Mouse (Mus musculus) natural killer cell, adult 2 months (primary cell): Measurements from ENCODE around the gene Map3k9.
A peak's percentile ranks its signal among the peaks of the same experiment; 100 is the strongest.

Experiments used
- DNase-seq, 2 experiments: peaks; one replicate each; pipeline ENCODE4 v3.0.0; 2022; ENCODE audit warnings: low spot score in 2 of 2

The Map3k9 gene

DNA sequence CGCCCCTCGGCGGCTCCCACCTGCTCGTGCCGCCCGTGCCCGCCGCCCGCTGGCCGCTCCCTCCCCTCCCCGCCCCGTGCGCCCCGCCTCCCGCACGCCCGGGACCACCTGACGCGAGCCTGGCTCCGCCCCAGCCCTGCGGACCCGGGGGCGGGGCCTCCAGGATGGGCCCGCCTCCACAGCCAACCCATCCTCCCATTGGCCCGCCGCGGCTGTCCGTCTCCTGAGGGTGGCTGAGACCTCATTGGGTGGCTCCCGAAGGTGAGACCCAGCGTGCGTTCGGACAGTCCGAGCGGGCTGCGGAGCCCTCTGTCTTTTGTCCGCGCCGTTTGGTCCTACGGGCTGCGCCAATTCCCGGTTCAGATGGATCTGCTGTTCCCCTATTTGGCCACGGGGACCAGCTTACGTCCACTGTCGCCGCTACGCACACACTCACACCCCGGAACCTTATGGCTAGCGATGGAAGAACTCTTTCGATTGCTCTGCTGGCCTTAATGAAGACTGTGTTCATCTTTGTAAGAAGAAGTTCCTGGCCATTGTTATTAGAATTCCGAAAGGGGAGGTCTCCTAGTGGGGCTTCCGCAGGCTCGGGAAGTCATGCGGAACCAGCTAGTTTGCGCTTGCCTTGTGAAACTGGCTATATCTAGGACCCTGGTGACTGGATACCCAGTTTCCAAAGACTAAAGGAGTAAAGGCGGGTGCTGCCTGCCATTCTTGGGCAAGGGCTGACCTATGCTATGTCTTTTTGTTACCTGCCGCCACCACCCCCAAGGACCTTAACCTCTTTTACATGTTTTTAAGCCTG, at the start of gene Map3k9:
Map3k9 (minus strand) TSS at position 71 of the 805 bp plus-strand sequence.
- DNase-seq: peak; percentile 88 to 92

- DNase-seq: no peak
These were observed 47.4 kb upstream of the Map3k9 start for GRCm38 (mm10) chr12:81828355-81828754.

GRCm38 (mm10) chr12:81822778-81823480, 42.0 kb upstream of the Map3k9 start:
- no peak for DNase-seq

GRCm38 (mm10) chr12:81822176-81822575, 41.2 kb upstream of the Map3k9 start:
- no peak for DNase-seq

GRCm38 (mm10) chr12:81820700-81821099, 39.7 kb upstream of the Map3k9 start:
- DNase-seq: no peak

- no peak for DNase-seq
These were observed 36.1 kb upstream of the Map3k9 start for GRCm38 (mm10) chr12:81817126-81817505.

DNA sequence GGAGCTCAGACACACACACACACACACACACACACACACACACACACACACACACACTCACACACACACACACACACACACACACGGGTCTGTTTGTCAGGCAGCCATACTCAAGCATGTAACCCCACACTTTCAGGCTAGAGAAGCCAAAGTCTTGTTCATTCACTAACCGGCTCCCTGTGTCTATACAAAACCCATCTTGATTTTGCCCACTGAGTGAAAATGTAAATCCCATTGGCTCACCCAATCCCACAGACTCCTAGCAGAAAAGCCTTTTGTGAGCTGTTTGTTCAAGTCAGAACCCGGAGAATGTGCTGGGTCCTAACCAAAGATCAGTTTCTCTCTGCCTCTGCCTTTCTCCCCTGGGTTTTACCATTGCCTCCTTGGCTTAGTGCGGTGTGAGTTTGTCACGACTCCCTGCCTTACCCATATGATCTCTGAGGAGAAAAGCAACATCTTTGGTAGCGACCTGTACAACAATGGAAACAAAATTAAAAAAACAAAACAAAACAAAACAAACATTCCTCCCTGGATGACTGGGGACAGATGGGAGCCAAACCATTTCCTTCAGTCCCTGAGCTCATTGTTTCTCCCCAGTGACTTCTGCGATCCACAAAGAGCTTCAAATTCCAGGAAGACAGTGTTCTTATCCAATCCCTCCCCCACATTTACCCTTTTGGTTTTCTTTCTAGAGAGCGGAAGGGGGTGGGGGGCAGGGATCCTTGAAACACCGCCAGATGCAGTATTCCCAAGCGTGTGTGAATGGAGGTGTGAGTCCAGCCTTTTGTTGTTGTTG, 35.6 kb upstream of the Map3k9 start:
- DNase-seq: no peak

- no peak for DNase-seq
These were observed 33.8 kb upstream of the Map3k9 start for GRCm38 (mm10) chr12:81814742-81815141.

- no peak for DNase-seq
These were observed 29.4 kb upstream of the Map3k9 start for GRCm38 (mm10) chr12:81810417-81810816.

DNA sequence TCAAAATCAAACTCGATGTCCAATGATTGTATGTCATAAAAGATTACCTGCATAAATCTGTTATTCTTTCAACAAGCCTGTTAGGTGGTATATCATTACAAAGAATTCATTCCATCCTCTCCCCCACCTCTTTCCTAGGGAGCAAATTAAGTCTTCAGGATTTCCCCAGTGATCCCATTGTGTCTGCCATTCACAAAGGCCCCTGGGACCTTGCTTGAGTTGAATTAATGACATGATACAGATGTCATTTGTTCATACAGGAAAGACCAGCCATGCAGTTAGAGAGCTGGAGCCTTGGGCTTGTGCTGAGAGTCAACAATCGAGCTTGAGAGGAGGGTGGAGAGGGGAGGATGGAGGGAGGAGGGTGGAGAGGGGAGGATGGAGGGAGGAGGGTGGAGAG, 27.6 kb upstream of the Map3k9 start:
- no peak for DNase-seq

DNA sequence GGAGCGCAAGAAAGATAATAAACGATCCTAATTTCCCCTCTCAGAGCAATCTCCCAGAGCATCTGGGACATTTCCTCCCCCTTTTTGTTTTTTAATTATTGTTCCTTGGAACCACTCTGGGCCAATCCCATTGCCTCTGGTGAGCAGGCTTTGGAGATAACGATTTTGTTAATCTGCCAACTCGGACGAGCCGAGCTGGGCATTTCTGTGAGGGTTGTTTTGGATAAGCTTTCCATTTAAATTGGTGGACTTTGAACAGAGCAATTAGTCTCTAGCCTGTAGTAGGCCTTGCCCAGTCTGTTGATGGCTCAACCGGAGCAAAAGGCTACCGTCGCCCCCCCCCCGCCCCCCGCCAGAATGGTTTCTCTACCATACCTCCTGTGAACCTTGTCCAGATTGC, 27.0 kb upstream of the Map3k9 start:
- no peak for DNase-seq

GRCm38 (mm10) chr12:81807529-81807837, 26.5 kb upstream of the Map3k9 start:
- DNase-seq: no peak

GRCm38 (mm10) chr12:81806759-81807528, 26.0 kb upstream of the Map3k9 start:
- DNase-seq: peak in 1 of 2 experiments; percentile 16

GRCm38 (mm10) chr12:81806114-81806513, 25.1 kb upstream of the Map3k9 start:
- DNase-seq: no peak

GRCm38 (mm10) chr12:81803803-81804202, 22.8 kb upstream of the Map3k9 start:
- DNase-seq: no peak

DNA sequence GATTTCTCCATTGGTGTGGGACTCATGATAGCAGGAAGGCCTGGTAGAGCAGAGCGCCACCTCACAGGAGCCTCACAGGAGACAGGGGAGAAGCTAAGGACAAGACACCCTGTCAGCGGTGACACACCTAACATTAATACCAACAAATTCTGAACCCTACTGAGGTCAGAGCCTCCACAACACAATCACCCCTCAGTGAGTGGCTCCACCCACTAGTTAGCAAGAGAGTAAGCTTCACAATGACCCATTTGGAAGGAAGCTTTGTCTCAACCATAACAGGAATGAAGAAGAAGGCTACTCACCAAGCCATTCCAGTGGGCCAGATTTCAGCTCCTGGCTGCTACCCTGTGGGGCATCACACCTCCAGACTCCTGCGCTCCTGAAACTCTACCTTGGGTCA, 22.0 kb upstream of the Map3k9 start:
- no peak for DNase-seq

GRCm38 (mm10) chr12:81801134-81801533, 20.2 kb upstream of the Map3k9 start:
- no peak for DNase-seq

- DNase-seq: peak; percentile 61 to 80
These were observed 15.6 kb upstream of the Map3k9 start for GRCm38 (mm10) chr12:81796541-81796940.

DNA sequence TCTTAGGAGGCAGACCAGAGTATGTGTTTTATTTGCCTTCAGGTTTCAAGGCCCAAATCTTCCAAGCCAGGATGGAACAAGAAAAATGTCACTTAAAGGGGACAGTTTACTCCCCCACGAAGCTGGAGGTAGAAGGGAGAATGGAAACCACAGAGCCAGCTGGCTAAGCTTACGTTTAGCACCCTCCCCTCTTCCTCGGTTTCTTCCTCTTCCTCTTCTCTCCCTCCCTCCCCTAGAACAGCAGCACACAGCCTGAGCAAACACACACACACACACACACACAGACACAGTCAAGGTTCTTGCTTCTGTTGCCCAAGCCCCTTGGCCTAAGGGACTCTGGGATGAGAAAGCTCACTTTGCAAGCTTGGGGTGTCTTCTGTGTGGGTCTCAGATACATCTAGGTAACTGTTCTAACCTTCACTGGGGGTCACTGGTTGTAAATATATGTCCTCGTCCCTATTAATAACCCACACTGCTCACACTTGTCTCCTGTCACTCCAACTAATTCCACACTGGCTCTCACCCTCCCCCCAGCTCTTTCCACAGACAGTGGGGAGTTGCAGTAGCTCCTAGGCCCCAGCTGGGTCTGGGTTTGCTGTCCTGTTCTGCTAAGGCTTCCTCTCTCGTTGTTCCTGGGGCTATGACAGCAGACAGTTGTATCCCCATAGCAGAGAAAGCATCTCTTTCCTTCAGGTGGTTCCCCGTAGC, 11.7 kb upstream of the Map3k9 start:
- DNase-seq: no peak

GRCm38 (mm10) chr12:81789499-81789898, 8.5 kb upstream of the Map3k9 start:
- no peak for DNase-seq

DNA sequence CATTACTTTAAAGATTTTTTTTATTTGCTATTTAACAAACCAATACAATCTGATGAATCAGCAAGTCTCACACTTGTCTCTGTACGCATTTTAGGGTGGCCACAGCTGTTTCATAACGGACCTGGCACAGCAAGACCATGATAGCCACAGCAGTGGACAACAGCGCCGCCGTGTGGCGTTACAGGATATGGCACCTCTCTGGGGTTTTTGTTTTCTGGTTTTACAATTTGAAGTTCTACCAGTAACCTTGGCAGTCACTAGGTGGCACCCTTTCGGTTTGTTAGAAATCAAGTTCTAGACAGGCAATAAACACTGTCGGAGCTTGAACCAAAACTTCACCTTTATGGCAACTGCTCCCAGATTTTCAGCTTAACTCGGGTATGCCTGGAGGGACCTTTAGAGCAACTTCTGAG, 7.7 kb upstream of the Map3k9 start:
- peak; percentile 92 to 94 for DNase-seq
